Comparison of ENCODE assay signal across 20 mouse cellular contexts in the genomic region with DNA sequence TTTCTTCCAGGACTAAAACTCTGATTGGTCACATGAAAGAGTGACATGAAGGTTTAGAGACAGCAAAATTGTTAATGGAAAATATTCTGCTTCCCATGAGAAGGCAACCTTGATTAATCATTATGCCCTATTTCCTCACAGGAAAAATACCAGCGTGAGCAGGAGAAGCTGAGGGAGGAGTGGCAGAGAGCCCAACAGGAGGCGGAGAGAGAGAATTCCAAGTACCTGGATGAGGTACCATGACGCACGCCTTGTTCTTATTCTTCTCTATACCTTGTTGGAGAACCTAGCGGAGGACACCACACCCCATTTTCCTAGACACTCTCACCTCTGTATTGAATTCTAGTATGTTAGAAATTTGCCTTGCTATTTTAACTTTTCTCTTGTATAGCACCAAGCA.
DNase-seq lines count a peak whose midpoint lies in the region; ATAC-seq lines count a peak whose summit lies in the region.
"Had no signal": no experiment of that assay in that cellular context is flagged by ENCODE, and none has a peak within 500 bp of the region (broad histone marks: within the 10 kb centered on the region; RNA-seq: fewer than 3 reads in every experiment).

No protein-coding gene starts in this region.

- peaks cover 6% of the 10 kb centered on the region; the same call in 1 of the 2 replicates for H3K36me3 ChIP-seq in kidney, embryonic 15.5 days
- H3K36me3 ChIP-seq: hindbrain, embryonic 13.5 days had no signal

- H3K4me3 ChIP-seq in kidney, embryonic 15.5 days (replicated peaks), result no peak overlapping the region
- H3K4me3 ChIP-seq: forebrain, embryonic 13.5 days; heart, embryonic 10.5 days; hindbrain, embryonic 13.5 days had no signal

- ATAC-seq in kidney, embryonic 15.5 days (replicated peaks; ENCODE audit: low FRiP score), result no peak
- ATAC-seq: activated CD4-positive, CD25-positive, alpha-beta regulatory T cell, adult 4 months; forebrain, embryonic 13.5 days; forebrain, postnatal 0 days; Patski had no signal

- peak; percentile 40 for DNase-seq in kidney, adult 18-20 months
- DNase-seq in kidney, adult 9 months, result peak; percentile 76
- DNase-seq in kidney, postnatal 14 days, result peak; percentile 51
- no peak for DNase-seq in right cerebral cortex, postnatal 36 days (ENCODE audit: low spot score in 2 of 2)
- DNase-seq in gastrocnemius, adult 8-10 months (ENCODE audit: low spot score in 2 of 2), result no peak
- DNase-seq: adrenal gland, postnatal 14 days; cerebellum, adult 11-12 months; cerebellum, adult 9-10 months; cerebellum, postnatal 25 days; forebrain, postnatal 0 days; gastrocnemius, postnatal 25 days; heart, adult 18-20 months; heart, postnatal 10 days had no signal

- no peaks in the 10 kb centered on the region for H3K9me3 ChIP-seq in kidney, embryonic 15.5 days (replicated peaks)
- H3K9me3 ChIP-seq: forebrain, embryonic 13.5 days; heart, embryonic 10.5 days; hindbrain, embryonic 13.5 days had no signal

- 84% methylated on average over 5 of the region's 5 CpGs for WGBS in kidney, embryonic 15.5 days

- peaks cover 4% of the 10 kb centered on the region; the same call in 1 of the 2 replicates for H3K4me1 ChIP-seq in kidney, embryonic 15.5 days
- H3K4me1 ChIP-seq: forebrain, embryonic 13.5 days; heart, embryonic 10.5 days; hindbrain, embryonic 13.5 days had no signal

- no peak overlapping the region for H3K9ac ChIP-seq in kidney, embryonic 15.5 days
- H3K9ac ChIP-seq: forebrain, embryonic 13.5 days; forebrain, postnatal 0 days; hindbrain, embryonic 13.5 days had no signal

- H3K4me2 ChIP-seq in kidney, embryonic 15.5 days, result no peak overlapping the region
- H3K4me2 ChIP-seq: forebrain, embryonic 13.5 days; hindbrain, embryonic 13.5 days had no signal

- no peak overlapping the region for H3K27ac ChIP-seq in kidney, embryonic 15.5 days
- H3K27ac ChIP-seq: forebrain, embryonic 13.5 days; heart, embryonic 10.5 days; hindbrain, embryonic 13.5 days had no signal

- no peaks in the 10 kb centered on the region for H3K27me3 ChIP-seq in kidney, embryonic 15.5 days
- H3K27me3 ChIP-seq: CH12.LX; forebrain, embryonic 13.5 days; hindbrain, embryonic 13.5 days; Patski had no signal

Comparison
In these comparisons a context has a peak if more than half of its experiments do, and no peak if none do; other contexts are left out.
1. DNase-seq: peak in kidney, adult 18-20 months (single experiment), kidney, adult 9 months (single experiment) and kidney, postnatal 14 days (single experiment); none in right cerebral cortex, postnatal 36 days (0 of 2) and gastrocnemius, adult 8-10 months (0 of 2).